Mouse (Mus musculus) regulatory T cell (primary cell): Measurements from ENCODE around the gene Prol1.
"Not testable (repeated sequence)": the region's sequence is repeated elsewhere in the genome, so short reads cannot be mapped to it uniquely, and the experiment has no call there.

ENCODE experiments used
- in situ Hi-C: fragments of 300-600 bp; cut with MboI, MseI; formaldehyde crosslinking; loops from one replicate; pipeline ENCODE4 v1.15.1; 2025; ENCODE audit warnings: high pct_unique_total_duplicates

The Prol1 gene

GRCm38 (mm10) chr5:88317012-88317411, at the start of gene Prol1:
Prol1 (plus strand) TSS chr5:88317312.
- in situ Hi-C loops = no loop called here

- in situ Hi-C loops = no loop called here
Measured at GRCm38 (mm10) chr5:88268619-88269018, 48.5 kb upstream of the Prol1 start, which contains the start of gene Gm7714. Gm7714 (plus strand) TSS chr5:88268919.

- in situ Hi-C loops = not testable (repeated sequence)
Measured at GRCm38 (mm10) chr5:88311307-88311706, 5.8 kb upstream of the Prol1 start.

- in situ Hi-C loops = not testable (repeated sequence)
Measured at GRCm38 (mm10) chr5:88348533-88348932, 31.4 kb downstream of the Prol1 start.

- in situ Hi-C loops = loop anchor here (25.0 kb wide), 1 partner anchor 1502 kb away; no protein-coding TSS in a partner anchor
Measured at GRCm38 (mm10) chr5:88364768-88365167, 47.7 kb downstream of the Prol1 start.

- in situ Hi-C loops = loop anchor here (25.0 kb wide), 1 partner anchor 1505 kb away; no protein-coding TSS in a partner anchor
Measured at GRCm38 (mm10) chr5:88366886-88367285, 49.8 kb downstream of the Prol1 start.

- in situ Hi-C loops = loop anchor here (25.0 kb wide), 1 partner anchor 1508 kb away; no protein-coding TSS in a partner anchor
Measured at GRCm38 (mm10) chr5:88370578-88371232, 53.6 kb downstream of the Prol1 start.

- in situ Hi-C loops = loop anchor here (25.0 kb wide), 1 partner anchor 1510 kb away; no protein-coding TSS in a partner anchor
Measured at GRCm38 (mm10) chr5:88372563-88372962, 55.5 kb downstream of the Prol1 start.

GRCm38 (mm10) chr5:88375808-88376207, 58.7 kb downstream of the Prol1 start, which contains the start of gene Amtn:
Amtn (plus strand) TSS chr5:88376108.
- in situ Hi-C loops = no loop called here
